Mouse (Mus musculus): ENCODE data around the gene Rai14.
"Not testable (repeated sequence)": the region's sequence is repeated elsewhere in the genome, so short reads cannot be mapped to it uniquely, and the experiment has no call there.

Rai14 gene

GRCm38 (mm10) chr15:10598259-10599225 is 115.9 kb downstream of the Rai14 start:
- DNase-seq = peak; percentile 68

DNA sequence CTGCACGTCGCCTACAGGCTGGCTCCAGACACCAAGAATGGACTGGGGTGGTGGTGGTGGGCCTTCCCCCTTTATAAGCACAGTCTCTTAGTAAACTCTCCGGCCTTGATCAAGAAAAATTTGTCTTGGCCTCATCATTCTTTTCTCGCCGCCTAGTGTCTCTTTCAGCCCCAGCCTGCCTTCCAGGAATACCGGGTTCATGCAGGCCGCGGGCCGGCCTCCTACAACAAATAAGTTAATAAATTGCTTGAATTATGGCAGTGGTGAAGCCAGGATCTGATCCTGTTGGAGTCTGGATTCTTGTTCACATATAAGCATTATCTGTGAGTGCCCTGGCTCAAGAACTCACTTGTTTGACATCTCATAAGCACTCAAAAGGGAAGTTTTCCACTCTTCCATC is 117.6 kb downstream of the Rai14 start:
- DNase-seq = no peak

DNA sequence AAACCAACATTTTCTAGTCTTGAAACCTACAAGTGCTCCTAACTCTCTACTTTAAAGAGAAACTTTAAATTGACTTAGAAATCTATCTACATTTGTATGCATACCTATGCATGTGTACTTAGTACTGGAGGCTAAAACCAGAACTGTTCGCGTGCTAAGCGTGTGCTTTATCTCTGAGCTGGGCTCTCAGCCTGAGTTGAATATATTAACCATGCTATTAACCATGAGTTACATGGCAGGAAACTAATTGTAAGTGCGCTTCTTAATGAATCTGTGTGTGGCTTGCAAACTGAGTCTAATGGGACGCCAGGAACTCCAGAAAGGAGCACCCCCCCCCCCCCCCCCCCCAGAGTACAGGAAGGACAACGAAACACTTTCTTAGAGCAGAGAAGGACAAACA is 119.0 kb downstream of the Rai14 start:
- no peak for DNase-seq

DNA sequence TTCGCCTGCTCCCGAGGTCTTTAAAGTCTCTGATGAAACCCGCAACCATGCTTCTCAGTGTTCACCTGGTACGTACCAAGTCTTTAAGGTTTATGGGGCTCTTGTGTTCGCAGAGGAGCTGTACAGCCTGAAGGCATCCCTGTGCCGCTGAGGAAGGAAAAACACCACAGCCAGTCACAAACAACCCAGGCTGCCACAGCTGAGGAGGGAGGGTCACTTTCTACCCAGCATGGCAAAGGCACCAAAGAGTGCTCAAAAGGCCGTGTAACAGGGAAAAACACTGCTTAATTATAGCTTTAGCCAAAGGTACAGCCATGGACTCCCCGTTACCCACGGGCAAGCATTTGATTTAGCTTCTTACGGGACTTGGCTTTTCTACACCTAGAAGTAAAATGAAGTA is 119.5 kb downstream of the Rai14 start:
- DNase-seq = no peak

GRCm38 (mm10) chr15:10593094-10593493 is 121.3 kb downstream of the Rai14 start:
- no peak for DNase-seq

DNA sequence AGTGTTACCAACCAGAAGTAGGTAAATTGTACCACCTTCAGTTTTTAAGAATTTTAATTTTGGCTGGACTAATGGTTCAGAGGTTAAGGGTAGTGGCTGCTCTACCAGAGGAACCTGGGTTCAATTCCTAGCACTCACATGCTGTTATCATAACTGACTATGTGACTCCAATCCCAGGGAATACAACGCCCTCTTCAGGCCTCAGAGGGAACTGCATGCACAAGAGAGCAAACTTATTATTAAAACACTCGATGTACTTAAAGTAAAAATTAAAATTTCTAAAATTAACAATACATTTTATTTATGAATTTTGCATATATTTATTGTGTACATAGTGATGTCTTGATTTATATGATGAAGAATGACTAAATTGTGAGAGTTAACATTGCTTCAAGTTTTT is 127.9 kb downstream of the Rai14 start:
- no peak for DNase-seq

DNA sequence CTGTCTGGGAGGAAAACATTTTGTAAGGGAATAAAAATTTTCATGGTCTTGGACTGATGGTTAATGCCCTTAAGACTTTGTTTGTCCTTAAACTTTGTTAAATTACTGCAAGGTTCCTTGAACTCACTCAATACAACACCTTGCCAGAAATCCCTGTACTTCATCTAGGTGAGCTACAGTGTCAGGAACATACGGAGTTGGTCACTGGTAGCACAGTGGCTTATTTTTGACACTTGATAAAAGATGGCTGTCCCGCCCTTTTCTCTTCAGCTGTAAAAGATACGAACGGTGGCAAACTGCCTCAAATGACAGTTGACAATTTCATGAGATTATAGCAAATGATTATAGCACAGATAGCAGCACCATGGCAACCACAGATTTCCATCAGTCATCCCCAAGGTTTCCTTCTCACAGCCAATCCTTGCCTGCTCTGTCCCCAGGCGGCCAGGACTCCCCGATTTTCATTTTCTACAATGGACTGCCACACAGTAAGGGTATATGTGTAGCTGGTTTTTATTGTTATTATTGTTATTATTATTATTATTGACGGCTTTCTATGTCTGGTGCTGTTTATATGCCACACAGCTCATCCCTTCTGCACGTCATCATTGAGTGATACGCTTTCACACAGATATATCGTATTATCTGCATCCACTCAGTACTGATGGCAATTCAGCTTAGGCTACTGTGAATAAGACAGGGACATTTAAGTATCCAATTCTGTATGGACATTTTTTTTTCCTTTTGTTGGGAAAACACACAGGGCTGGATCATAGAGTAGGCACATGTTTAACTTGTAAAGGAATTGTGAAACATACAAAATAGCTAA is 129.9 kb downstream of the Rai14 start:
- DNase-seq = no peak

DNA sequence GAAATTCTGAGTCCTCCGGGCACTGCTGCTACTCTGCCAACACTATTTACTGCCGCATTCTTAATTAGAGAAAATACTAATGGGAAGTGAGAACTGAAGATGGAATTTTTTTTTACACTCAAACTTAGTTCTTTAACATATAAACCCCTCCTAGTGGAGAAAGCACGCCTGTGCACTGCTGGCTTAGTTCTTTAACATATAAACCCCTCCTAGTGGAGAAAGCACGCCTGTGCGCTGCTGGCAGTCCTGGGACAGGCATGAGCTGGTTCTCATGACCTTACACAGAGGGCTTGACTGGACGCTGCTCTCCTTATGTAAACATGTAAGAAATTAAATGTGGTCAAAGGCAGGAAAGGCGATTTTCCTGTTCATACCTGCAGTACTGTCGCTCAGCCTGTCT is 131.0 kb downstream of the Rai14 start:
- peak; percentile 86 for DNase-seq

DNA sequence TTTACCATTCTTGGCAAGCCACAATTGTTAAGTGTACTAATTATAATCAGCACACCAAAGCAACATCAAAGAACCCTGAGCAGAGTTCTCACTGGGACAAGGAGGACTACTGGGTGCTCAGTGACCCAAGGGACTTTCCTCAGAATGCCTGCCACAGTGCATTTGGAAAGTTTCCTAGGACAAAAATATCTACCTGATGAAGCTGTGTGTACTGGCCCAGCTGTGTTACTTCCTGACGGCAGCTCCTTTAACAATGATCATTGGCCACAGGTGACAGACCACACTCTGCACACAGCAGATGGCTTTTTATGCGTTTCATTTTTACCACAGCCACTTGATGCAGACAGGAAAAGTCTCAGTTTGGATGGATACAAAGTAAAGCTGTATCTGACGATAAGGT is 135.3 kb downstream of the Rai14 start:
- no peak for DNase-seq

DNA sequence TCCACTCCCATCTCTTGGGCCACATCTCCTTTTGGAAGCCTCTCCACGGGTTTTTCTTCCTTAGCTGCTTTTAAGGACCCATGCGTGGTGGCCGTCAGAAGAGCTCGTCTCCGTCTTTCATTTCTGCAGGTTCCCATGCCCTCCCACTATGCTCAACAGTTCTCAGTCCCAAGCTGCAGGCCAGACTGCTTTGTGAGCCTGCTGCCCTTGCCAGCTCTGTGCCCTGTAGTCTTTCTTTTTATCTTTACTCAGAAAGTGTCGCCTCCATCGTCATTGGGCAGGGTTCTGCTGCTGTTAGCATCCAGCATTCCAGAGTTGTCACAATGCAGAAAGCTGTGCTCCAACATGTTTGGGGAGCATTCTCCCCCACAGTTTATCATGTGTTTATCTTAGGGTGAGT is 147.9 kb downstream of the Rai14 start:
- DNase-seq = no peak

DNA sequence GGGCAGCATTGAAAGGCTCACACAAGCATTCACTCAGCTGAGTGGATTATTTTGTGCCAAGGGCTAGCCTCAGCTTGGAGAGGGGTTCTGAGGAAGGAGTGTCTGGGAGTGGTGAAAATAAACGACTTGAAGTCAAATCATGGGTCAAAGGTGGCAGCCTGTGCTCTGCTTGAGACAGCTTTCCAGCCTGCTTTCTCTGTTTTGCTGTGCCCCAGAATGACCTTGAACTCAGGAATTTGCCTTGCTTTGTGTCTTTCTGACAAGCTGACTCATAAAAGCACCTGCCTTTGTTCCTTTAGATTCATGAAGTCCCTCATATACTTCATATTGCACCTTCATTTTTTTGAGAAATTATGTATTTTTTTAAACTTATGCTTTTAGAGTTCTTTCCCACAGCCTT is 150.2 kb downstream of the Rai14 start:
- DNase-seq = no peak

- no peak for DNase-seq
Measured at GRCm38 (mm10) chr15:10562281-10562680, 152.1 kb downstream of the Rai14 start.

- no peak for DNase-seq
Measured at GRCm38 (mm10) chr15:10560005-10560404, 154.4 kb downstream of the Rai14 start.

GRCm38 (mm10) chr15:10558465-10558864 is 156.0 kb downstream of the Rai14 start, which contains the start of gene Ttc23l:
Gene Ttc23l (minus strand): TSS chr15:10558668.
- DNase-seq = no peak

DNA sequence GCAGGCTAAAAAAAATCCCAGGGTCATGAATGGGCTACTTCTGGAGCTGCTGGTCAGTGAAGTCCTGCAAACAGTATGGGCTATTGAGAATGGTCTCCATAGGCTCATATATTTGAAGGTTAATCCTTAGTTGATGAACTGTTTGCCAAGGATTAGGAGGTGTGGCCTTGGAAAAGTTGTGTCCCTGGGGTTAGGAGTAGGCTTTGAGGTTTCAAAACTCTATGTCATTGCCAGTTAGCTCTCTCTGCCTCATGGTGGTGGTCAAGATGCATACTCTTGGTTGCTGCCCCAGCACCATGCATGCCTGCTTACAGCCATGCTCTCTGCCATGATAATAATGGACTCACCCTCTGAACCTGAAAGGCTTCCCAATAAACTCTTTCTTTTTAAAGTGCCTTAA is 160.1 kb downstream of the Rai14 start:
- DNase-seq = no peak

- no peak for DNase-seq
Measured at GRCm38 (mm10) chr15:10540271-10541088, 173.9 kb downstream of the Rai14 start.

DNA sequence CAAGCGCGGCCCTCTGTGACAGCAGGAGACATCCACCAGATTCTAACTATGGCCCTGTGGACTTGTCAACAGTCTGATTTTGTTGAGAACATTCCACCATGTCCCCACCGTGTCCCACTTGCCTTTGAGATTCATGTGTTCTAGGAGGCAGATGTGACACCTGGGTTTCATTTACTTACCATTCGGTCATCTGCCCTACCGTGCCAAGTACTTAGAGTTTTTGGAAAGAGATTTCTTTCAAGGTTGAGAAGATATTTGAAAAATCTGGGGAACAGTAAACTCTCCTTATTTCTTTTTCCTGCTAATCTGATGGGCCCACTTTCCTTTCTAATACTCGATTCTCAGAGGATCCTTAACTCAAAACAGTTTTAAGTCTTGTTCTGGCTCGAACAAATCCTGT is 178.5 kb downstream of the Rai14 start:
- no peak for DNase-seq

DNA sequence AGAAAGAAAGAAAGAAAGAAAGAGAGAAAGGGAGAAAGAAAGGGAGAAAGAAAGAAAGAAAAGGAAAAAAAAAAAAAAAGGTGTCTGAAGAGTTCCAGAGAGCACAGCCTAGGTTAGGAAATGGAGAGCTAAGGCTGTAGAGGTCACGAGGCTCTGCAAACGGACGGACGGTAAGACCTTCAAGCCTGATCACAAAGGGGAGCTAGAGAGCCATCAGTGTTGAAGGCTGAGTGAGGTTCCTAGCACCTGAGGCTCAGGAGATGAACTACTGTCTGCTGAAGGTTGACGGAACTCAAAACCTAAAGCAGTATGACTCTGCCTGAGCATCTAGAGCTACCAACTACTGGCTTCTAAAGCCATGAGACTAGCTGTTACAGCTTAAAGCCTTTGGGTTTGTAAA is 179.8 kb downstream of the Rai14 start:
- DNase-seq = no peak

- not testable (repeated sequence) for DNase-seq
Measured at GRCm38 (mm10) chr15:10533361-10533760, 181.1 kb downstream of the Rai14 start.

- no peak for DNase-seq
Measured at GRCm38 (mm10) chr15:10531352-10531751, 183.1 kb downstream of the Rai14 start.

- DNase-seq = no peak
Measured at GRCm38 (mm10) chr15:10525896-10526295, 188.5 kb downstream of the Rai14 start.
